Mouse (Mus musculus) 3T3-L1 (cell line): Measurements from ENCODE around the gene Nmnat1.
"Not testable (repeated sequence)": the region's sequence is repeated elsewhere in the genome, so short reads cannot be mapped to it uniquely, and the experiment has no call there.

ENCODE experiments used
- DNase-seq: peaks from one replicate; pipeline ENCODE4 v3.0.0-alpha.2; 2015; ENCODE audit warnings: low read depth, low spot score

The Nmnat1 gene

GRCm38 (mm10) chr4:149489415-149490240 lies 4.6 kb upstream of the Nmnat1 start:
- DNase-seq, result no peak

DNA sequence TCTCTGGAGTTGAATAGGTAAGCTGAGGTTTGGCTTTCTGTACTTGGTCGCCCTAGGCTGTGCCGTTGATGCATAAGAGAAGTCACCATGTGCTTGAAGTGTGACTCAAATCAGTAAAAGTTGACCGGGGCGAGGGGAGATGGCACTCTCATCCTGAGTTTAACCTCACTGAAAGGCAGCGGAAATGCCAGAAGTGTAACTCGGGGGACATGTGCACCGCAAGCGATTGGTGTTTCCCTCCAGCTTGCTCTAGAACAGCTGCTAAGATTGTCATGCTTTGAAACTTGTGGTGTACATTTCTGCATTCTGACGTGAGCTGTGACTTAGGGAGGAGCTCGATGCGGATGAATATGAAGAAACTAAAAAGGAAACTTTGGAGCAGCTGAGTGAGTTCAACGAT lies 2.7 kb upstream of the Nmnat1 start:
- no peak for DNase-seq

DNA sequence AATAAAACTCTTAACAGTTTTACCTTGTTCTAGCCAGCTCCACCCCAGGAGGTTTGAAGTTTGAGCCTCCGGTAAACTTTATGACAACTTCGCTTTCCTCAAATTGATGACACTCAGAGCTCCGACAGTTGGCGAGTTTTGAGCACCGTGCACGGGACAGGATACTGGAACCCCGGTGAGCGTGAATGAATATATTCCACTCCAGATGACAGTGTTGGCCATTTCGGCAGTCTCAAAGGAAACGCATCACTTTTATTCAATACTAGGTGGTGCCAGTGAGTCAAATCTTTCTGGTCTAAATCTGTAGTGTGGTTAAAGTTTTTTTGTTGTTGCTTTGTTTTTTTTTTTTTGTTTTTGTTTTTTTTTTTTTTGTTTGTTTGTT lies 814 bp upstream of the Nmnat1 start:
- peak; percentile 70 for DNase-seq

- peak; percentile 58 for DNase-seq
These were observed 436 bp downstream of the Nmnat1 start for GRCm38 (mm10) chr4:149484566-149484965.

- no peak for DNase-seq
These were observed 7.9 kb downstream of the Nmnat1 start, which contains the start of gene Tmem274 for GRCm38 (mm10) chr4:149477078-149477477. Gene Tmem274, plus strand, starts transcription at chr4:149477378.

DNA sequence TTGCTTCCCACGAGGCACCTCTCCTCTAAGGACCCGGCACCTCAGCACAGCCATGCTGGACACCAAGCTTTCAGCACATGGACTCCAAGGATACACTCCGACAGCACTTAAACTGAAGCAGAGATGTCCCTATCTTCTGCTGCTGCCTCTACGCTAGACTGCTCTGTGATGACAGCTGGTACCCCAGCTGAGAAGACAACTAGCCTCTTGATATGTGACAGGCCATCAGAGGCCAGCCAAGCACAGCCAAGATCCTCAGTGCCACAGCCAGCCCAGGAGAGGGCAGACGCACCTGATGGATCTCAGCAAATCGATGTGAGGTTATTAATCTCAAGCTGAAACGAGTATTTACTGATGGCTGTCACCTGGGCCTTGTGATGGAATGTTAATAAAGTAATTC lies 9.9 kb downstream of the Nmnat1 start:
- DNase-seq, result no peak

GRCm38 (mm10) chr4:149469557-149469956 lies 15.4 kb downstream of the Nmnat1 start:
- no peak for DNase-seq

DNA sequence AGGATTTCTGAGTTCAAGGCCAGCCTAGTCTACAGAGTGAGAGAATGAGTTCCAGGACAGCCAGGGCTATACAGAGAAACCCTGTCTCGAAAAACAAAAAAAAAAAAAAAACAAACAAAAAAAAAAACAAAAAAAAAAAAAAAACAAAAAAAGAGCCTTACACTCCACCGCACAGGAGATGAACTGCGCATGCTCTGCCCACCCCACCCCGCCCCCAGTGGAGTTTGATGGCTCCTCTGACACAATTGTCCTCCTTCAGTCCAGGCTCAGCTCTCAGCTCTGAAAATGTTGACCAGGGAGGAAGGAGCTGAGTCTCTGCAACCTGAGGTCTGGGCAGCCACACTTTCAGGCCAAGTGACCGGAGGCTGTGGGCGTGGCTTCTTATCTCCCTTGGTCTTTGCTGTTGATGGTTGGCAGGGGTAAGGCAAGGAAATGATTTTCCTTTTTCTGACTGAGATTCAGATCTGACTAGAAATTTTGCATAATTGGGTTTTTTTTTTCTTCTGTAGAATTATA lies 21.5 kb downstream of the Nmnat1 start:
- no peak for DNase-seq

DNA sequence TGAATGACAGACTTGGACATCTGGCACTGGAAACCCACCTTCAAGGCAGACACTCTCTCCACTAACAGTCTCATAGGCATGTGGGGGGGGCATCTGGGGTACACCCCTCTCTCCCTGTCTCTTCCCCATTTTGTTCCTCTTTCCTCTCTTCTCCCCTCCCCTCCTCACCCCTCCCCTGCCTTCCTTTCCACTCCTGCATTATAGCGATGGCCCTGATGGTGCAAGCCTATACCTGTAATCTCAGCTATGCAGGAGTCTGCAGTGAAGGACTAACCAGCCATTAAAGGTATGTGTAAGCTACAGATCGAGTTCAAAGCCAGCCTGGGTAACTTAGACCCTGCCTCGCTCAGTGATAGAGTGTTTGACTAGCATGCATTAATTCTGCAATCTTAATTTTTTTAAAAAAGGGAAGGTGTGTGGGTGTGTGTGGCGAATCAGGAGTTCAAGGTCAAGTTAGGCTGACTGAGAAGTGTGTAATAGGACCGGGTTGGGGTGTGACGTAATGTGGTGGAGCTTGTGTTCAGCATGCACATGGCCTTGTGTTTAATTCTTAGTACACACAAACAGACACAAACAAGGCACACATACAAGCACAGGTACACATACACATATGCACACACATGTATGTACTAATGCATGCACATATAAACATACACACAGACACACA lies 22.6 kb downstream of the Nmnat1 start:
- no peak for DNase-seq

- no peak for DNase-seq
These were observed 23.3 kb downstream of the Nmnat1 start for GRCm38 (mm10) chr4:149461579-149462304.

- not testable (repeated sequence) for DNase-seq
These were observed 24.5 kb downstream of the Nmnat1 start for GRCm38 (mm10) chr4:149460475-149460874.

DNA sequence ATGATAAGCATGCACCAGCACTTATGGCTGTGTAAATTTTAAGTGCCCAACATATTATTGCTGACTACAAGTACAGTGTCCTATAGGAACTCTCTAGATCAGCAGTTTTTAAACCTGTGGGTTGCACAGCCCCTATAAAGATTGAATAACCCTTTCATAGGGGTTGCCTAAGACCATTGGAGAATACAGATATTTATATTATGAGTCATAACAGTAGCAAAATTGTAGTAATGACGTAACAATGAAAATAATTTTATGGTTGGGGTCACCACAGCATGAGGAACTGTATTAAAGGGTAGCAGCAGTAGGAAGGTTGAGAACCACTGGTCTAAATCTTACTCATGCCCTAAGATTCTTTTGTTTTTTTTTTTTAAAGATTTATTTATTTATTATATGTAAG lies 25.6 kb downstream of the Nmnat1 start:
- peak; percentile 43 for DNase-seq

GRCm38 (mm10) chr4:149458526-149458925 lies 26.5 kb downstream of the Nmnat1 start:
- DNase-seq, result peak; percentile 25

DNA sequence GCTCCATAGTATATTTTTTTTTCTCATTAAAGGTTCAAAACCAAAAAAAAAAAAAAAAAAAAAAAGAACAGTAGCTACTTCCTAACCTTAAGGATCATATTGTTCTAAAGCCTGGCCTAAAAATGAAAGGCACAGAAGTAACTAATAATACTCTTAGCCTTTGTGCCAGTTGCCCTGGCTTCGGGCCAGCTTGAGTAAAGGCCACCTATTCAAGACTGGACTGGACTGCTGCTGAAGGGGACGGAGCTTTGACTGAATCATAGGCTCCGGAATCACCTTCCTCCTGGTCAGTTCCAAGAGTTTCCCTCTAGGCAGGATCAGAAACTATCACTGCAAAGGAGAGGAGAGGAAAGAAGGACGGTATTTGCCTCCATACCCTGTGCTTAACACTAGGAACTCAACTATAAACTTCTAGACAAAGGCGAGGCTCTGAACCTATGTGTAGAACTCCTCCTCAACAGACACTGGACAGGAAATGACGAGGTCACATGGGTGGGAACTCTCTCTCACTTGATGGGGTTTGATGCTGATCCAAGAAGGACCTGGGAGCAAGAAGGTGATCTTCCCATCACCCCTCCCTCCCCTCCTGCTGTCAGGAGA lies 27.1 kb downstream of the Nmnat1 start:
- peak; percentile 34 for DNase-seq

DNA sequence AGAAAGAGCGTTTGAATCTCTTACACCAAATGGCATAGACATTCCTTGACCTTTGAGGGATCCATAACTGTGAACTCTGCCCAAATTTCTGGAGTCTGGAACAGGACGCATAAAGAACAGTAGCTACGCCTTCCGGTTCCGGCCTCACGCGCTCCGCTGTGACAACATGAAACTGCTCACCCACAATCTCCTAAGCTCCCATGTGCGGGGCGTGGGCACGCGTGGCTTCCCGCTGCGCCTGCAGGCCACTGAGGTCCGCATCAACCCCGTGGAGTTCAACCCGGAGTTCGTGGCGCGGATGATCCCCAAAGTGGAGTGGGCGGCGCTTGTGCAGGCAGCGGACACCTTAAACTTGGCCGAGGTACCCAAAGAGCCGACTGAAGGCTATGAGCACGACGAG lies 27.8 kb downstream of the Nmnat1 start:
- not testable (repeated sequence) for DNase-seq

- no peak for DNase-seq
These were observed 30.1 kb downstream of the Nmnat1 start, which contains the start of gene Rbp7 for GRCm38 (mm10) chr4:149454879-149455278. Gene Rbp7, minus strand, starts transcription at chr4:149454978.

- no peak for DNase-seq
These were observed 30.7 kb downstream of the Nmnat1 start for GRCm38 (mm10) chr4:149454263-149454662.

DNA sequence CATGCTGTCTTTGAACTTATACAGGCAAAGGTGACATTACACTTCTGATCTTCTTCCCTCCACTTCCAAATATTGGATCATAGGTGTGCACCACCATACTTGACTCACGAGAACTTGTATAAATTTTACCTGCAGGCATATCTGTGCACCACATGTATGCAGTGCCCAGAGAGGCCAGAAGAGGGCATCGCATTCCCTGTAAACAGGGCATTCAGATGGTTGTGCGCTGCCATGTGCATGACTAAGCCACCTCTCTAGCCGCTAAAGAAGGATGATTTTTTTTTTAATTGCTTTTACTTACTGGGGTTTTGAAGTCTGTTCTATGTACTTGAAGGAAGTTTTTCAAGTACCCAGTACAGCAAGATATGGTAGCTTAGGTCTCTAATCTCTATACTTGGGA lies 31.3 kb downstream of the Nmnat1 start:
- DNase-seq, result peak; percentile 55

GRCm38 (mm10) chr4:149450636-149451035 lies 34.4 kb downstream of the Nmnat1 start:
- DNase-seq, result no peak

GRCm38 (mm10) chr4:149446309-149446708 lies 38.7 kb downstream of the Nmnat1 start:
- no peak for DNase-seq

DNA sequence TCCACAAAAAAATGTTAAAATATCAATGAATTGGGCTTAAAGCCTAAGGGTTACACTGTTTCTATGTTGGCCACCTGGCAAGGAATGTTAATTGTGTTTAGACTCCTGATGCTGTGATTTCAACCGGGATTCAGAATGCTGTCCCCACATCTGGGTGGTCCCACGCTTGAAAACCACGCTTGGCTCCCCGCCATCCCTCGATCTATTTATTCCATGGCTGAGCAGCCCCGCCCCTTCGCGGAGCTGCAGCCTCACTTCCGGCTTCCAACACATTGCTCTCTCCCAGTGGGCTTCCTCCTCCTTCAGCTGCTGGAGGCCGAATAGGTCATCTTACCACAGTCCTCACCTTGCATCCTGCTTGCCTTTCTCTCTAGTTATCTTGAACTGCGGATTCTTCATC lies 39.1 kb downstream of the Nmnat1 start:
- DNase-seq, result peak; percentile 26
